Mouse (Mus musculus) liver, adult (tissue): ENCODE measurements around the gene Insl3.

Experiments used
- GATA4 ChIP-seq: IDR thresholded peaks from 2 replicates; pipeline ENCODE4 v1.6.1; 2014; ENCODE audit warnings: mild to moderate bottlenecking, low read length; ENCODE audit not compliant: insufficient replicate concordance

Insl3 gene

DNA sequence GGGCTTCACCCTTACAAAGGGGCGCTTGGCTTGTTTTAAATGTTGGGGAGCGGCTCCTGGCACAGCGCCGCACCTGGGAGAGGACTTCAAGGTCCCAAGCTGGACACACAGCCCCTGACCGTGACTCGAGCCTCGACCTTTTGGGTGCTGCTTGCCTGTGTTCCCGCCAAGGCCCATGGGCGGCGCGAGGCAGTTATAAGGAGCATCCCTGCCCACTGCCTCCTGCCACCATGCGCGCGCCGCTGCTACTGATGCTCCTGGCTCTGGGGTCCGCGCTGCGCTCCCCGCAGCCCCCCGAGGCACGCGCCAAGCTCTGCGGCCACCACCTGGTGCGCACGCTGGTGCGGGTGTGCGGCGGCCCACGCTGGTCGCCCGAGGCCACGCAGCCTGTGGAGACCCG lies at the start of gene Insl3:
Gene Insl3, plus strand, starts transcription at position 187 of the 400 bp plus-strand sequence.
- no peak for TF ChIP-seq GATA4

DNA sequence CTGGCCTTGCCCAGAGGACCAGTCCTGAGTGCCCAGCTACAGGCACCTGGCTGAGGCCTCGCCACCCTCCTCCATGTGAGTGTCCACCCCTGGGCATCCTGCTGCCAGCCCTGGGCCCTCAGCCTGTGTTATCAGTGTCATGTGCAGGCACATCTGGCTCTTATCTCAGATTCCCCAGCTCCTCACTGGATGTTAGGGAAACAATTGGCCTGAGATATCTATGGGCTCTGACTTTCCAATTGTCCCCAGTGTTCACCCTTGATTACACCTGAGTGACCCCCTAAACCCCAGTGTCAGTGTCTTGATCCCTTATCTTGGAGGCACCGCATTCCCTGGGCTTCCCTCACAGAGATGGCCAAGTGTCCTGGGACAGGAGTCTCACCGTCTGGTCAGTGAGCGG lies 49.7 kb upstream of the Insl3 start:
- TF ChIP-seq GATA4: no peak

DNA sequence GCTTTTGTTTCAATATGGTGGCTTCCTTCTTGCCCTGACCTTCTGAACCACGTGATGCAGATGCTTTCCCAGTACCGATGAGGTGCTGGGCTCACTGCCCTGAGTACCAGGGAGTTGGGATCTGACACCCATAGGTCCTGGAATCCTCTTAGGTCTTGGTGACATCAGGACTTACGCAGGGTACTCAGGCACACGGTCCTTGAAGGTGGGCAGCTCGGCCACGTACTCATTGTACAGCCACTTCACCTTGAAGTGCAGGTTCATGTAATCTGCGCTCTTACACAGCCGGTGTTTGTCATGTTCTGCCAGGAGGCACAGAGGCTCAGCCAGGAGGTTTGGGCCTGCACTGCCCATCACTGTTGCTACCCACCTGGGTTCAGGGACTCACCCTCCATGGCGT lies 43.5 kb upstream of the Insl3 start:
- TF ChIP-seq GATA4: no peak

DNA sequence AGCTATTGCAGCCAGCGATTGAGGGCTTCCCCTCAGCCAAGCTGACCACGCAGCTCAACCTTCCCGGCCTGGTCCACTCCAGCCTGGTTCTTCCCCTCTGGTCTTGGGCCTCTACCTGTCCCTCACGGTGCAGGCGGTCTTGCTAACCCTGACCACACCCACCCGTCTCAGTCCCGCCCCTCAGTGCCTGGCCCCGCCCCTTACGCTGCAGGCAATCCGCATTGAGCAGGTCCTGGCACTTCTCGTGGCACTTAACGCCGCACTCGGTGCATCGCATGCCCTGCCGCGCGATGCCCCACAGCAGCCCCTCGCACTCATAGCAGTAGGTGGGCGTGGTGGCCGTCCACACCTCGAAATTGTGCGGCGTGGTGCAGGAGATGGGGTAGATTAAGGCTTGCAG lies 34.4 kb upstream of the Insl3 start:
- TF ChIP-seq GATA4: no peak

DNA sequence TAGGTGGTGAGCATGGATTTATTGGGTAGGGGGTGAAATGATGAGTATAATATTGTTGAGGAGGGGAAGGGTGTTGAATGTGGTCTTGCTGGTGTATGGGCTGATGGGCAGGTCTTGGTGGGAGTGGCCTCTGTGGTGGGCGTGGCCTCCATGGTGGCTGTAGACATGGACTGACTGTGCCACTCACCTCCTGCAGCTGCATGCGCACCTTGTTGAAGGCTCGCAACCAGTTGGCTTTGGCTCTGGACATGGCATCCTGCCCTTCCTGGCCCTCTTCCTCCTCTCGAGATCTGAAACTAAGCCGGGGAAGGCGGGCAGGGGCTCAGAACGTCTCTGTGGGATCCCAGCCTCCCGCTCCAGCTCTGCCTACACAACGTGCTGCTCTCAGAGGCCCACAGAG lies 31.2 kb upstream of the Insl3 start:
- no peak for TF ChIP-seq GATA4

DNA sequence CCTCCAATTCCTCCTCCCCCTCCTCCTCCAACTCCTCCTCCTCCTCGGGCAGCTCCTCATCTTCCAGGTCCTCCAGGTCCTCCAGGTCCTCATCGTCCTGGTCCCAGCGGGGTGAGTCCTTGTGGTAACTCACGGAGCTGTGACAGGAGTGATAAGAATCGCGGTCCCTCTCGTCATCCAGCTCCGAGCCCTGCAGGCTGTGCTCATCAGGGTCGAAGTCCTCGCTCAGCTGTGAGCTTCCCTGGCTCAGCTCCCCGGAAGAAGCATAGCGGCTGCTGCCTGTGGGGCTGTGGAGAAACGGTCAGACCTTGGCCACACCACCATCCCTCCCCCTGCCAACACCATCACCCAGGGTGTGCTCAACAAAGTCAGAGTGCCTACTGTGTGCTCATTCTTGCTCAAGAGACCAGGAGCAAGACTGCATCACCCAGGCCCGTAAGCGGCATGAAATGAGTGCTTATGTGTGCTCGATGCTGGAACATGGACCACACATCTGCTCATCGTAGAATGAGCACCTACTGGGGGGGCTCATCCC lies 30.4 kb upstream of the Insl3 start:
- TF ChIP-seq GATA4: no peak

DNA sequence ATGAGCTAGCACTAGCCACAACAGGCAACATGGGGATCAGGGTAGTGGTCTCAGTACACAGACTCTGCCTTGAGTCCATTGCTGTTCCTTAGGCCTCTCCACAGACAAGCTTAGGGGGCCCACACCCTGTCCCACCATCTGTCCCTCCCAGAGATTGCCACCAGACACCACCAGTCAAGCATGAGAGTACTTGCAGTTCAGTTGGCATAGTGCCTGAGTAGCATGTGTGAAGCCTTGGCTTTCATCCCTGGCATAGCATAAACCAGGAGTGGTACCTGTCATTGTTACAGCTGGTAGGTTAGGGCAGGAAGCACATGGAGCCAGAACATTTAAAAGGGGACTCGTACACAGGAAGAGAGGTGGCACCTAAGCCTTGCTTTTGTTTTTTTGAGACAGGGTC lies 29.3 kb upstream of the Insl3 start:
- TF ChIP-seq GATA4: no peak

DNA sequence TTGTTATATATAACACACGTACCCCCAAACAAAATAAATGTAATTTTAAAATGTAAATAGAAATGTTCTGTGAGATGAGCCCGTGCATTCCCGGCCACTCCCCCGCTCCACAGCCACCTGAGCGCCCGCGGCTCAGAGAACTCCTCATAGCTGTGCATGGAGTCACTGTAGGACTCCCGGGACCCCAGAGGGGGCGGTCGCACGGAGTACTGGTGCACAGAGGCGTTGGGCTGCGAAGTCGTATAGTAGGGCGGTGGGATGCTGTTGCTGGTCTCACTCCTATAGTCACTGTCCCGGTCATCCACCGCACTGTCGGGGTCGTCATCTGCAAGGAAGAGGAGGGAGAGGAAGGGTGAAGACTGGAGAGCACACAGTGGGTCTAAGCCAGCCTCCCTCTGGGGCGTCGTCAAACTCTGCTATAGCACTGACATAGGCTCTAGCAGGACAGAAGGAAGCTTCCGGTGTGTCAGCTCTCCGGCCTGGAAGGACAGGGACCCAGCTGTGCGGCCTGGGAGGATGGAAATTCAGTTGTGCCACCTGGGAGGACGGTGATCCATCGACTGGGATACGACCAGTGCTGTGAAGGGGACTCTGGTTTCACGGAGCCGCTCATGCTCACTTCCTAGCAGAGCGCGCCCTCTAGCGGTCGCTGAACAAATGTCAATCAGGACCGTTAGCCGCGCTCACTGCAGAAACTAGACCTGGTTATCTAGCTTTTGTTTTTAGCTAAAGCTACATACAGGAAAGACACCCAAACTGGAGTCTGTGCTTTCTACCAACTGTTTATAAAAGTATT lies 28.5 kb upstream of the Insl3 start:
- no peak for TF ChIP-seq GATA4

DNA sequence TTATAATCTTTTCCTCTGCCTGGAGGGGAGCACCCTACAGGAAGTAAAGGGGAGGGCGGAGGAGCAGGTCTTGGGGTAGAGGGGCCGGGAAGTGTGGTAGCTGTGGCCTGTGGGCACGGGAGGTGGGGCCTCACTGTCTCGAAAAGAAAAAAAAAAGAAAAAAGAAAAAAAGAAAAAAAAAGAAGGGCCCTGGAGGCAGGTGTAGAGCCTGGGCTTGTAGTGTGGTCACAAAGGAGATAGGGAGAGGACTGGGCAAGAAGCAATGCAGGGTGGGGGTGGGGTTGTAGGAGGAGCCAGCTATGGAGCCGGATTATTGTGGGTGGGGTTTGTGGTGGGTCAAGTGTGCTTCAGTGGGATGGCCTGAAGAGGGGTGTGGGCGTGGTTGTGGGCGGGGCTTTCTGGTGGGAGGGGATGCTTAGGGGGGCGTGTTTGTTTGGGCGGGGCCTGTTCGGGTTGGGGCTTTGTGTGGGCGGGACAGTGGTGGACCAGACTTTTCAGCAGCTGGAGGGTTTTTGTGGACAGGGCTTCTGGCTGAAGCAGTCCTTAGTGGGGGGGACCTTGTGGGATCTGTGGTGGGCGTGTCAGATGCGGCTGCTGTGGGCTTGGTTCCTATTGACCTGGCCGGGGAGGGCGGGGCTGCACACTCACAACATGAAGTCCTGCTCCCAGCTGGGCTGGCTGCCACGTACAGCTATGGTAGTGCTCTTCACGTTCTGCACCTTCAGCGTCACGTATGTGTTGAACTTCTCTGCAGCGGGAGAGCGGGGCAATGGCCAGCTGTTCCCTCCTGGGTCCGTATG lies 23.5 kb upstream of the Insl3 start:
- no peak for TF ChIP-seq GATA4

DNA sequence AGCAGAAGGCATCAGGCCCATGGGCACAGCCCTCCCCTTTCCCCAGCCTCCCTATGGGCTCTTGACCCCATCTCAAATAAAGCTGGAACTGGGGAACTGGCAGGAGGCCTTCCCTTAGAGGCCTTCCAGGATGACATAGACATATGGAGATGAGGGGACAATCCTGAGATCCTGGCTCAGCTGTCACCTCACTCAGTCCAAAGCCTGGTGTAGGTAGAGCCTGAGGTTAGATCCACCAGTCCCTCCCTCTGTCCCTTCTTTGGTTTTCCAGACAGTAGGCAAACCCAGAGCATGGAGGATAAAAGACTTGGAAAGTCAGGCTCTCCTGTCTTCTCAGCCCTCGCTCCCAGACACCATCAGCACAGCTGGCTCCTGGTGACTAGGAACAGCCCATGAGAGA lies 22.2 kb upstream of the Insl3 start:
- no peak for TF ChIP-seq GATA4

DNA sequence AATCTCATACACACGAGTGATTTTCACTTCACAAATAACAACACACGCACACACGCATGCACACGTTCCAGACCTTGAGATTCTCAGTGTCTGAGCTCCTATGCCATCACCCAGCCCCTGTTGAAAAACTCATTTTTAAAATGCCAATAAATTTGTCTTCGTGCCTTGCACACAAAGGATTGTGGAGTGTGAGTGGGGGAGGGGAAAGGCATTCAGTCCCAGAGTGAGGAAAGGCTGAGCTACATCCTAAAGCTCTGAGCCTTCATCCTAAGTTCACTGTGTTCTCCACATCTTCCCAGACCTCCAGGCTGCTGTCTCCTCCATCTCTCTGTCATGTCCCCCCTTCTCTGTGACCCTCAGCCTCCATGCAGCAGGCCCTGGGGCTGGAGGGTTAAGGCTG lies 21.8 kb upstream of the Insl3 start:
- TF ChIP-seq GATA4: no peak

DNA sequence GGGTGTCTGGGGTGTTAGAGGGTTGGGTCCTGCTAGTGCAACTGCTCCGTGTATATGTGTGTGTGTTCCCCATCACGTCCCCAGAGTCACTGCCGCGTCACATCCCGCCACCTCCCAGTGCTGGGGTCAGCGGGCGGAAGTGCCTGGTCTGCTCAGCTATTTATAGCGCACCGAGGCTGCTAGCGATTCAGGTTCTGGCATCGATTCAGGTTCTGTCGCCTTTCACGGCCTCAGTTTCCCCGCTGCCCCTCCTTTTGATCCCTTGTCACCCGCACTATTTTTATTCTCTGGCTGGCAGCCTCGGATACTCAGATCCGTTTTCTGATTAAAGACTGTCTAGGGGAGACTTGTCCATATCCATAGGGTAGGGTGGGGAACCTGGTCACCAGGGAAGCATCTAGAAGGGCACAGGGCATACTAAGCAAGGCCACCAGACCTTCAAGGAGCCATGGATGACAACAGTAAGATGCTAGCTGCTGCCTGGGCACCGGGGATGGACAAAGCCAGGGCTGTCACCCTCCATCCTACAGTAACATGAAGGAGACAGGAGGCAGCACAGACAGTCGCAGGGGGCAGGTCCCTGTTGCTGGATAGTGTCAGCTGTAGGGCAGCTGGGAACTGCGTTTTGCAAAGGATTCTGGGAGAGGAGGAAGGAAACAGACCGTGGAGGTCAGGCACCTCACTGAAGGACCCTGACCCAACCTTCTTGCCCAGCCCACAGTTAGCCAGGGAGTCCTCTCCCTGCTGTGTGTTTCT lies 20.6 kb upstream of the Insl3 start:
- no peak for TF ChIP-seq GATA4

DNA sequence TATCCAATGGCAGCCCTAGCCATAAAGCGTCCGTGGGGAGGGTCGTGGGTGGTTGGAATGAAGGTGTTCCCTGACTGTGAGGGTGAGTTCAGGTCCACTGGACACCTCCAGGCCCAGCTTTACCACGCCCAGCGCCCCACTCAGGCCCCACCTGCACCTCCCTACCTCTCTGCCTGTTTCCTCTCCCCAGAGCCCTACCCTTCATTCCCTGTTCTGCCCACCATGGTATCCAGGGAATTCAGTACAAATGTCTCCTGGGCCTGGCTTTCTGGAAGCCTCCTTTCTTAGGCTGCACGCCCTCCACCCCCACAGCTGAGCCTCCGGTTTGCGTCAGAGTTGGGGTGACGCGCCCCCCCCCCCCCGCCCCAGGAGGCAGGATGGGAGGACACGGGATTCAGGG lies 18.8 kb upstream of the Insl3 start:
- TF ChIP-seq GATA4: no peak

DNA sequence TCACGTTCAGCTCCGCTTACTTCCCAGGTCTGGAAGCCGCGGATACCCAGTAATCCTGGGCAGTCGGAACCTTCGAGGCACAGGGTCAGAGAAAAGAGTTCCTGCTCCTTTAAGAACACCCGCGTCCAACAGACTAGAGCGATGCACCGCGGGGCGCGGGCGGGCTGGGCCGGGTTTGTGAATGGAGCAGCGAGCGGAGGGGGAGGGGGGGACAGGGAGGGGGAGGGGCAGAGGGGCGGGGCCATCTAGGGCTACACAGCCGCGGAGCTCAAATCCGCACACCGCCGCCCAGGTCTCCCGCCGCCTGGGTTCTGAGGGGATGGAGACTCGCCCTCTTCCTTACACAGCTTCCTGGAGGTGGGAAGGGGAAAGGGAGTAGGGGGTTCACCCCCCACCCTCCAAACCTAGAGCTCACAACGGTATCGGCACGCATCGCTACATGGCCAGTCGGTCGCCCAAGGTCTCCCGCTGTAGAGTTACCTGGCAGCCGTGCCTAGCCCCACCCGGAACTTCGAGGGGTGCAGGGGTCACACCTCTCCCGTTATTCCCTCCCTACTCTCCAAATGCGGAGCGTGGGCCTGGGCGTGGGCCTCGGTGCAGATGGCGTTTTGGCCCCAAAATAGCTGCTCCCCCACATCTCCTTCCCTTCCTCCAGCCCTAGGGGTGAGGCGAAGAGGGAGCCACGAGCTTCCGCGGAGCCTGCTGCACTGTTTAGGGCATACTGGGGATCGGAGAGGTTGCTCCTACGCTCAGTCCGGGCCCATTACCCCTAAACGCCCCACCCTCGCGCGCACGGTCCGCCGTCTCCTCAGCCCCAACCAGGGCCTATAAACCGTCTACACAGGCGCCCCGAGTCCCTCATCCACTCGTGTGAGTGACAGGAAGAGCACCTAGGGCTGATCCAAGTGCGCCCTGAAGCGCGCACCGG lies 18.1 kb upstream of the Insl3 start:
- no peak for TF ChIP-seq GATA4
